In genomic region chr11:68195168-68195567, GRCm38 (mm10) we compare ENCODE assay signal across 14 mouse cellular contexts.
A peak's percentile ranks its signal among the peaks of the same experiment; 100 is the strongest.
DNase-seq lines count a peak whose midpoint lies in the region; ATAC-seq and TF ChIP-seq lines count a peak whose summit lies in the region.
"Had no signal": no experiment of that assay in that cellular context is flagged by ENCODE, and none has a peak within 500 bp of the region (broad histone marks: within the 10 kb centered on the region; RNA-seq: fewer than 3 reads in every experiment).

No protein-coding gene starts in this region.

- H3K27me3 ChIP-seq in cerebellum, adult 2 months (ENCODE audit: control insufficient read depth, insufficient read depth, low read length), result no peaks in the 10 kb centered on the region
- no peaks in the 10 kb centered on the region for H3K27me3 ChIP-seq in kidney, embryonic 15.5 days
- no peaks in the 10 kb centered on the region for H3K27me3 ChIP-seq in intestine, postnatal 0 days (replicated peaks; ENCODE audit: control insufficient read depth, insufficient read depth, low read length)
- H3K27me3 ChIP-seq: lung, embryonic 15.5 days had no signal

- H3K4me3 ChIP-seq in cerebellum, adult 2 months (replicated peaks; ENCODE audit: insufficient read depth, low read depth, low read length), result no peak overlapping the region
- no peak overlapping the region for H3K4me3 ChIP-seq in kidney, embryonic 15.5 days (replicated peaks)
- no peak overlapping the region for H3K4me3 ChIP-seq in intestine, postnatal 0 days (ENCODE audit: low read depth, low read length)
- H3K4me3 ChIP-seq: lung, embryonic 15.5 days had no signal

- peaks cover 19% of the 10 kb centered on the region for H3K4me1 ChIP-seq in cerebellum, adult 2 months (ENCODE audit: control insufficient read depth, insufficient read depth, low read length)
- peaks cover 55% of the 10 kb centered on the region for H3K4me1 ChIP-seq in kidney, embryonic 15.5 days
- peaks cover 4% of the 10 kb centered on the region; the same call in 1 of the 2 replicates for H3K4me1 ChIP-seq in intestine, postnatal 0 days (replicated peaks; ENCODE audit: control insufficient read depth, insufficient read depth, low read length)

- 82% methylated on average over 6 of the region's 6 CpGs for WGBS in cerebellum, adult 2 months
- WGBS in kidney, embryonic 15.5 days, result 44% methylated on average over 6 of the region's 6 CpGs
- 66% methylated on average over 6 of the region's 6 CpGs for WGBS in intestine, postnatal 0 days

- no peak for DNase-seq in cerebellum, adult 2 months
- no peak for DNase-seq in cerebellum, adult 11 months
- DNase-seq in kidney, postnatal 4 days, result no peak
- DNase-seq in 3T3-L1 (ENCODE audit: low read depth, low spot score), result peak; percentile 66
- no peak for DNase-seq in adipocyte (ENCODE audit: low spot score)
- DNase-seq in T-cell, adult 2 months (ENCODE audit: low spot score), result no peak
- DNase-seq: cerebellum, postnatal 14 days; right cerebral cortex, postnatal 25 days had no signal

- H3K9ac ChIP-seq in kidney, embryonic 15.5 days, result no peak overlapping the region
- no peak overlapping the region for H3K9ac ChIP-seq in intestine, postnatal 0 days (ENCODE audit: low read depth, low read length)
- H3K9ac ChIP-seq: lung, embryonic 15.5 days had no signal

- no peak for TF ChIP-seq POLR2A in cerebellum, adult 2 months (IDR thresholded peaks at IDR 0.05; ENCODE audit: borderline replicate concordance, insufficient read depth, low read length)

- H3K36me3 ChIP-seq in kidney, embryonic 15.5 days, result no peaks in the 10 kb centered on the region
- H3K36me3 ChIP-seq in intestine, postnatal 0 days (ENCODE audit: control insufficient read depth, insufficient read depth), result 0 out of 2 replicates have a peak, but pooled peaks cover 6% of the 10 kb centered on the region
- H3K36me3 ChIP-seq: lung, embryonic 15.5 days had no signal

- peak; percentile 22; the same call in 1 of the 2 replicates for TF ChIP-seq CTCF in cerebellum, adult 2 months (IDR thresholded peaks at IDR 0.05; ENCODE audit: borderline replicate concordance, insufficient read depth, low read depth, low read length)
- peak; percentile 53 for TF ChIP-seq CTCF in intestine, postnatal 0 days (IDR thresholded peaks at IDR 0.05; ENCODE audit: low read depth)

- no peak overlapping the region for H3K27ac ChIP-seq in cerebellum, adult 2 months (ENCODE audit: insufficient read depth, low read length)
- peak overlapping the region; percentile 56; the same call in 1 of the 2 replicates for H3K27ac ChIP-seq in kidney, embryonic 15.5 days
- H3K27ac ChIP-seq in intestine, postnatal 0 days (ENCODE audit: low read depth, low read length), result no peak overlapping the region
- H3K27ac ChIP-seq: lung, embryonic 15.5 days had no signal

- ATAC-seq in kidney, embryonic 15.5 days (replicated peaks; ENCODE audit: low FRiP score), result no peak
- ATAC-seq in intestine, postnatal 0 days, result no peak
- ATAC-seq: activated CD4-positive, CD25-positive, alpha-beta regulatory T cell, adult 4 months; inflammation-experienced regulatory T-cells, adult 6 months had no signal

- no peak overlapping the region for H3K4me2 ChIP-seq in kidney, embryonic 15.5 days
- H3K4me2 ChIP-seq in intestine, postnatal 0 days (replicated peaks; ENCODE audit: low read depth), result no peak overlapping the region
- H3K4me2 ChIP-seq: heart, embryonic 11.5 days; lung, embryonic 15.5 days had no signal

- no peaks in the 10 kb centered on the region for H3K9me3 ChIP-seq in kidney, embryonic 15.5 days (replicated peaks)
- H3K9me3 ChIP-seq in intestine, postnatal 0 days (ENCODE audit: control insufficient read depth), result no peaks in the 10 kb centered on the region
- H3K9me3 ChIP-seq: lung, embryonic 15.5 days had no signal
